Mouse (Mus musculus) bone marrow, adult 2 months (tissue): Measurements from ENCODE around the gene Mllt6.

ENCODE experiments used
- CTCF ChIP-seq: fragments of 200-500 bp; IDR thresholded peaks from 2 replicates; pipeline ENCODE4 v1.5.1; 2011; ENCODE audit warnings: low read length, control low read depth; ENCODE audit not compliant: control insufficient read depth, insufficient read depth
- POLR2A ChIP-seq: fragments of 200-500 bp; IDR thresholded peaks from 2 replicates; pipeline ENCODE4 v1.6.1; 2011; ENCODE audit warnings: low read depth, mild to moderate bottlenecking, control low read depth, low read length, borderline replicate concordance; ENCODE audit not compliant: control insufficient read depth

DNA sequence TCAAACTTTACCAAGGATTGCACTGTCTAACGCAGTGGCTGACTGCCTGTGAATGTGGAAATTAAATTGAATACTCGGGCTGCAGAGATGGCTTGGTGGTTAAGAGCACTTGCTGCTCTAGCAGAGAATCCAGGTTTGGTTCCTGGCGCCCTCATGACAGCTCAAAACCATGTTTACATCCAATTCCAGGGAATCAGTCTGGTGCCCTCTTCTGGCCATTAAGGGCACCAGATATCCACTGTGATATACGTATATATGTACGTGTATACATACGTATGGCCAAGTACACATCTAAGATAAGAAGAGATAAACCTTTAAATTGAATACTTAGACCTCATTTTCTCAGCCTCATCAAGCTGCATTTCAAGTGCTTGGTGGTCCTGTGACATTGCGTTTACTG, 3.0 kb downstream of the Mllt6 start:
- TF ChIP-seq CTCF (0 out of 2 replicates have a peak, but pooled peaks have one; percentile 7), POLR2A (no peak)
